Mouse (Mus musculus) ZHBTc4 (cell line): ENCODE measurements around the gene Grin3a.
"Not testable (repeated sequence)": the region's sequence is repeated elsewhere in the genome, so short reads cannot be mapped to it uniquely, and the experiment has no call there.

Experiments used
- DNase-seq: peaks from one replicate; pipeline ENCODE4 v3.0.0-alpha.2; 2011; ENCODE audit warnings: low read depth, low spot score

The Grin3a gene

GRCm38 (mm10) chr4:49680171-49680875 lies 165.2 kb downstream of the Grin3a start:
- no peak for DNase-seq

GRCm38 (mm10) chr4:49676790-49677189 lies 168.8 kb downstream of the Grin3a start:
- no peak for DNase-seq

- DNase-seq: no peak
These were observed 169.5 kb downstream of the Grin3a start for GRCm38 (mm10) chr4:49676071-49676470.

- no peak for DNase-seq
These were observed 180.7 kb downstream of the Grin3a start for GRCm38 (mm10) chr4:49664850-49665249.

- DNase-seq: no peak
These were observed 183.3 kb downstream of the Grin3a start for GRCm38 (mm10) chr4:49662231-49662630.

- DNase-seq: no peak
These were observed 183.9 kb downstream of the Grin3a start for GRCm38 (mm10) chr4:49661664-49662063.

GRCm38 (mm10) chr4:49659421-49659820 lies 186.1 kb downstream of the Grin3a start:
- no peak for DNase-seq

- no peak for DNase-seq
These were observed 205.6 kb downstream of the Grin3a start for GRCm38 (mm10) chr4:49639913-49640312.

- no peak for DNase-seq
These were observed 207.7 kb downstream of the Grin3a start for GRCm38 (mm10) chr4:49637821-49638220.

GRCm38 (mm10) chr4:49632139-49632481 lies 213.4 kb downstream of the Grin3a start:
- no peak for DNase-seq

GRCm38 (mm10) chr4:49631319-49632138 lies 214.0 kb downstream of the Grin3a start, which contains the start of gene Rnf20:
Gene Rnf20 (plus strand): TSS chr4:49632006.
- peak; percentile 97 for DNase-seq

- no peak for DNase-seq
These were observed 216.6 kb downstream of the Grin3a start for GRCm38 (mm10) chr4:49628941-49629340.

GRCm38 (mm10) chr4:49626973-49627372 lies 218.6 kb downstream of the Grin3a start:
- peak; percentile 82 for DNase-seq

- not testable (repeated sequence) for DNase-seq
These were observed 220.6 kb downstream of the Grin3a start for GRCm38 (mm10) chr4:49624969-49625368.

GRCm38 (mm10) chr4:49623916-49624315 lies 221.6 kb downstream of the Grin3a start:
- no peak for DNase-seq

- DNase-seq: no peak
These were observed 223.3 kb downstream of the Grin3a start for GRCm38 (mm10) chr4:49622272-49622671.

- DNase-seq: not testable (repeated sequence)
These were observed 225.7 kb downstream of the Grin3a start for GRCm38 (mm10) chr4:49619861-49620260.

GRCm38 (mm10) chr4:49616924-49617323 lies 228.6 kb downstream of the Grin3a start:
- no peak for DNase-seq
